Mouse (Mus musculus): ENCODE results near the gene Nhlh2. TPM values are rescaled to one million over a fixed set of nuclear protein-coding genes. Genes with fewer than 3 reads are reported as not detected.

The Nhlh2 gene
- total and polyA plus RNA-seq, 2 experiments = not detected

- TF ChIP-seq POLR2A (IDR thresholded peaks at IDR 0.05; ENCODE audit: extremely low read depth, insufficient read depth, low read length) (no peak), CTCF (IDR thresholded peaks at IDR 0.05; ENCODE audit: low read depth, low read length) (no peak)
- H3K27me3 ChIP-seq (ENCODE audit: control insufficient read depth, insufficient read depth, low read length) = no peaks in the 10 kb centered on the region
- H3K27ac ChIP-seq (replicated peaks; ENCODE audit: insufficient read depth, low read depth, low read length) = no peak overlapping the region
- H3K36me3 ChIP-seq (ENCODE audit: control insufficient read depth, insufficient read depth, low read length) = no peaks in the 10 kb centered on the region
- H3K4me1 ChIP-seq (ENCODE audit: control insufficient read depth, insufficient read depth, low read length) = no peaks in the 10 kb centered on the region
- H3K4me3 ChIP-seq (ENCODE audit: insufficient read depth, low read depth, low read length) = no peak overlapping the region
- DNase-seq (ENCODE audit: extremely low read depth, low read depth, low spot score) = no peak
- no peak overlapping the region for H3K9ac ChIP-seq (ENCODE audit: low read depth, low read length)
- 90% methylated on average over 10 of the region's 10 CpGs for WGBS
- H3K79me2 ChIP-seq (ENCODE audit: control insufficient read depth, insufficient read depth, low read length) = no peaks in the 10 kb centered on the region
Measured at GRCm38 (mm10) chr3:101978299-101978994, 31.4 kb upstream of the Nhlh2 start.

- 70% methylated on average over 4 of the region's 4 CpGs for WGBS
- Histone ChIP-seq H3K79me2 (ENCODE audit: control insufficient read depth, insufficient read depth, low read length) (no peaks in the 10 kb centered on the region), H3K36me3 (ENCODE audit: control insufficient read depth, insufficient read depth, low read length) (no peaks in the 10 kb centered on the region), H3K4me1 (ENCODE audit: control insufficient read depth, insufficient read depth, low read length) (no peaks in the 10 kb centered on the region), H3K27ac (replicated peaks; ENCODE audit: insufficient read depth, low read depth, low read length) (no peak overlapping the region), H3K27me3 (ENCODE audit: control insufficient read depth, insufficient read depth, low read length) (no peaks in the 10 kb centered on the region), H3K9ac (ENCODE audit: low read depth, low read length) (no peak overlapping the region), H3K4me3 (ENCODE audit: insufficient read depth, low read depth, low read length) (no peak overlapping the region)
- DNase-seq (ENCODE audit: extremely low read depth, low read depth, low spot score) = no peak
- no peak for TF ChIP-seq CTCF (IDR thresholded peaks at IDR 0.05; ENCODE audit: low read depth, low read length)
- TF ChIP-seq POLR2A (IDR thresholded peaks at IDR 0.05; ENCODE audit: extremely low read depth, insufficient read depth, low read length) = no peak
Measured at GRCm38 (mm10) chr3:101983917-101984316, 26.0 kb upstream of the Nhlh2 start.

- no peak overlapping the region for H3K4me3 ChIP-seq (ENCODE audit: insufficient read depth, low read depth, low read length)
- H3K27ac ChIP-seq (replicated peaks; ENCODE audit: insufficient read depth, low read depth, low read length) = no peak overlapping the region
- H3K36me3 ChIP-seq (ENCODE audit: control insufficient read depth, insufficient read depth, low read length) = no peaks in the 10 kb centered on the region
- no peaks in the 10 kb centered on the region for H3K79me2 ChIP-seq (ENCODE audit: control insufficient read depth, insufficient read depth, low read length)
- no peak for TF ChIP-seq CTCF (IDR thresholded peaks at IDR 0.05; ENCODE audit: low read depth, low read length)
- no peak for TF ChIP-seq POLR2A (IDR thresholded peaks at IDR 0.05; ENCODE audit: extremely low read depth, insufficient read depth, low read length)
- no peak overlapping the region for H3K9ac ChIP-seq (ENCODE audit: low read depth, low read length)
- H3K4me1 ChIP-seq (ENCODE audit: control insufficient read depth, insufficient read depth, low read length) = no peaks in the 10 kb centered on the region
- no peaks in the 10 kb centered on the region; the same call in 1 of the 2 replicates for H3K27me3 ChIP-seq (ENCODE audit: control insufficient read depth, insufficient read depth, low read length)
- no peak for DNase-seq (ENCODE audit: extremely low read depth, low read depth, low spot score)
- WGBS = 72% methylated on average over 8 of the region's 8 CpGs
Measured at GRCm38 (mm10) chr3:101985634-101986033, 24.2 kb upstream of the Nhlh2 start.

GRCm38 (mm10) chr3:101990136-101990535, 19.7 kb upstream of the Nhlh2 start:
- H3K79me2 ChIP-seq (ENCODE audit: control insufficient read depth, insufficient read depth, low read length) = no peaks in the 10 kb centered on the region
- H3K27ac ChIP-seq (replicated peaks; ENCODE audit: insufficient read depth, low read depth, low read length) = no peak overlapping the region
- H3K4me3 ChIP-seq (ENCODE audit: insufficient read depth, low read depth, low read length) = no peak overlapping the region
- no peaks in the 10 kb centered on the region for H3K4me1 ChIP-seq (ENCODE audit: control insufficient read depth, insufficient read depth, low read length)
- DNase-seq (ENCODE audit: extremely low read depth, low read depth, low spot score) = no peak
- TF ChIP-seq POLR2A (IDR thresholded peaks at IDR 0.05; ENCODE audit: extremely low read depth, insufficient read depth, low read length) (no peak), CTCF (IDR thresholded peaks at IDR 0.05; ENCODE audit: low read depth, low read length) (no peak)
- 74% methylated on average over 3 of the region's 3 CpGs for WGBS
- no peak overlapping the region for H3K9ac ChIP-seq (ENCODE audit: low read depth, low read length)
- no peaks in the 10 kb centered on the region for H3K36me3 ChIP-seq (ENCODE audit: control insufficient read depth, insufficient read depth, low read length)
- no peaks in the 10 kb centered on the region; the same call in 1 of the 2 replicates for H3K27me3 ChIP-seq (ENCODE audit: control insufficient read depth, insufficient read depth, low read length)

- no peaks in the 10 kb centered on the region for H3K4me1 ChIP-seq (ENCODE audit: control insufficient read depth, insufficient read depth, low read length)
- H3K27me3 ChIP-seq (ENCODE audit: control insufficient read depth, insufficient read depth, low read length) = no peaks in the 10 kb centered on the region; the same call in 1 of the 2 replicates
- DNase-seq (ENCODE audit: extremely low read depth, low read depth, low spot score) = no peak
- no peak overlapping the region for H3K27ac ChIP-seq (replicated peaks; ENCODE audit: insufficient read depth, low read depth, low read length)
- H3K36me3 ChIP-seq (ENCODE audit: control insufficient read depth, insufficient read depth, low read length) = no peaks in the 10 kb centered on the region
- 68% methylated on average over 6 of the region's 6 CpGs for WGBS
- no peak overlapping the region for H3K9ac ChIP-seq (ENCODE audit: low read depth, low read length)
- H3K79me2 ChIP-seq (ENCODE audit: control insufficient read depth, insufficient read depth, low read length) = no peaks in the 10 kb centered on the region
- H3K4me3 ChIP-seq (ENCODE audit: insufficient read depth, low read depth, low read length) = no peak overlapping the region
- no peak for TF ChIP-seq CTCF (IDR thresholded peaks at IDR 0.05; ENCODE audit: low read depth, low read length)
- TF ChIP-seq POLR2A (IDR thresholded peaks at IDR 0.05; ENCODE audit: extremely low read depth, insufficient read depth, low read length) = no peak
Measured at GRCm38 (mm10) chr3:101990995-101991516, 18.8 kb upstream of the Nhlh2 start.

- H3K79me2 ChIP-seq (ENCODE audit: control insufficient read depth, insufficient read depth, low read length) = no peaks in the 10 kb centered on the region
- no peak for DNase-seq (ENCODE audit: extremely low read depth, low read depth, low spot score)
- no peak overlapping the region for H3K27ac ChIP-seq (replicated peaks; ENCODE audit: insufficient read depth, low read depth, low read length)
- WGBS = 98% methylated on average over 3 of the region's 3 CpGs
- no peak overlapping the region for H3K9ac ChIP-seq (ENCODE audit: low read depth, low read length)
- H3K36me3 ChIP-seq (ENCODE audit: control insufficient read depth, insufficient read depth, low read length) = no peaks in the 10 kb centered on the region
- TF ChIP-seq CTCF (IDR thresholded peaks at IDR 0.05; ENCODE audit: low read depth, low read length) = no peak
- no peak for TF ChIP-seq POLR2A (IDR thresholded peaks at IDR 0.05; ENCODE audit: extremely low read depth, insufficient read depth, low read length)
- H3K4me1 ChIP-seq (ENCODE audit: control insufficient read depth, insufficient read depth, low read length) = no peaks in the 10 kb centered on the region
- no peaks in the 10 kb centered on the region for H3K27me3 ChIP-seq (ENCODE audit: control insufficient read depth, insufficient read depth, low read length)
- no peak overlapping the region for H3K4me3 ChIP-seq (ENCODE audit: insufficient read depth, low read depth, low read length)
Measured at GRCm38 (mm10) chr3:101997851-101998250, 12.0 kb upstream of the Nhlh2 start.
